Mouse (Mus musculus) MEL (cell line): Measurements from ENCODE around the gene Vti1a.

Experiments used
- CTCF ChIP-seq, 3 experiments: IDR thresholded peaks in 2 of 3; conservative IDR thresholded peaks in 1 of 3; 2 replicates each; pipeline ENCODE4 v1.5.1; 2011 to 2012; ENCODE audit warnings: low read length in 3 of 3, low read depth in 2 of 3, mild to moderate bottlenecking in 2 of 3, improper control_type of control experiment in 1 of 3, inconsistent platforms in 1 of 3, mixed read lengths in 1 of 3, moderate library complexity in 1 of 3; ENCODE audit not compliant: control insufficient read depth in 1 of 3, insufficient read depth in 1 of 3, poor library complexity in 1 of 3, severe bottlenecking in 1 of 3
- EP300 ChIP-seq, 2 experiments: IDR thresholded peaks; 2 replicates each; pipeline ENCODE4 v1.6.1; 2011; ENCODE audit warnings: improper control_type of control experiment in 2 of 2, low read length in 2 of 2, low read depth in 1 of 2, mild to moderate bottlenecking in 1 of 2
- GATA1 ChIP-seq: IDR thresholded peaks from 2 replicates; pipeline ENCODE4 v1.6.1; 2011; ENCODE audit warnings: low read depth, low read length, improper control_type of control experiment
- MAZ ChIP-seq: IDR thresholded peaks from 2 replicates; pipeline ENCODE4 v1.6.1; 2012; ENCODE audit warnings: low read depth, mild to moderate bottlenecking, inconsistent platforms, low read length, improper control_type of control experiment
- MYB ChIP-seq: IDR thresholded peaks from 2 replicates; pipeline ENCODE4 v1.6.1; 2011; ENCODE audit warnings: mild to moderate bottlenecking, low read depth, low read length, improper control_type of control experiment
- POLR2A ChIP-seq, 2 experiments: IDR thresholded peaks; 2 replicates each; pipeline ENCODE4 v1.6.1; 2011 to 2012; ENCODE audit warnings: low read length in 2 of 2, mild to moderate bottlenecking in 2 of 2, control low read depth in 1 of 2, improper control_type of control experiment in 1 of 2, low read depth in 1 of 2, moderate library complexity in 1 of 2; ENCODE audit not compliant: control insufficient read depth in 1 of 2, insufficient read depth in 1 of 2, poor library complexity in 1 of 2
- SMC3 ChIP-seq: IDR thresholded peaks from 2 replicates; pipeline ENCODE4 v1.6.1; 2011; ENCODE audit warnings: low read depth, low read length, improper control_type of control experiment
- UBTF ChIP-seq: IDR thresholded peaks from 2 replicates; pipeline ENCODE4 v1.6.1; 2012; ENCODE audit warnings: low read depth, mild to moderate bottlenecking, inconsistent platforms, low read length, improper control_type of control experiment, moderate library complexity, borderline replicate concordance; ENCODE audit not compliant: insufficient read depth

DNA sequence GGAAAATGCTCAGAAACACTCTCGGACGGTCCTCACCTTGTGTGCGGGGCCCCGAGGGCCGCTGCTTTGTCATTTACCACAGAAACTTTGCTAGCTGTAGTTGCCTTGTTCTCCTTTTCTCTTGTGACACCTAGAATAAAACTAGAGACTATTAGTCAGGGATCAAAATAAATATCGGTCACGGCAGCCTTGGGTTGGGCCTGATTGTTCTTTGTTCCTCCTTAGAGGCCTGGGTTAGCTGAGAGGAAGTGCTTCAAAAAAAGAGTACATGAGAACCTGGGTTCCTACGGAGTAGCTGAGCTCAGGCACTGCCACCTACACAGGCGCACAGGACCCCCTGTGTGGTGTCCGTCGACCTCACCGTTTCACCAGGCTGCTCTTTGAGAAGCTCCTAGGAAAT lies 253.8 kb downstream of the Vti1a start:
- no peak for TF ChIP-seq GATA1
- no peak for TF ChIP-seq POLR2A (IDR thresholded peaks at IDR 0.05; ENCODE audit: control insufficient read depth in 1 of 2, insufficient read depth in 1 of 2, low read depth in 1 of 2, low read length in 2 of 2, poor library complexity in 1 of 2)
- TF ChIP-seq EP300 (IDR thresholded peaks at IDR 0.05; ENCODE audit: low read depth in 1 of 2, low read length in 2 of 2): no peak
- TF ChIP-seq MAZ: no peak
- TF ChIP-seq CTCF (IDR thresholded peaks at IDR 0.05 in 2 of 3, conservative IDR thresholded peaks at IDR 0.05 in 1 of 3; ENCODE audit: control insufficient read depth in 1 of 3, insufficient read depth in 1 of 3, low read depth in 2 of 3, low read length in 3 of 3, poor library complexity in 1 of 3, severe bottlenecking in 1 of 3): no peak
- TF ChIP-seq UBTF: no peak
- TF ChIP-seq SMC3: no peak
- no peak for TF ChIP-seq MYB
